Mouse (Mus musculus) CD4-positive naive resting alpha-beta T cell, adult 57 days (primary cell): Measurements from ENCODE around the gene Gm21764. TPM values are rescaled to one million over a fixed set of nuclear protein-coding genes. Genes with fewer than 3 reads are reported as not detected.

Experiments
- total RNA-seq: library from RNA; stranded (reverse); gene quantifications from one replicate; pipeline ENCODE4 v1.2.4, GENCODE M21; 2023

Gene Gm21764
- not detected for total RNA-seq

GRCm38 (mm10) chrY:18061712-18062111 is at the start of gene Gm21764:
Gene Gm21764, minus strand, starts transcription at chrY:18061812.

GRCm38 (mm10) chrY:18088816-18089215 is 27.2 kb upstream of the Gm21764 start, which contains the start of gene Ssty1:
Gene Ssty1, plus strand, starts transcription at chrY:18089116.

Other genes starting within 250 kb of the Gm21764 start
- gene Gm21904, start 215.5 kb downstream of the Gm21764 start, total RNA-seq = not detected
- gene Gm20772, start 187.1 kb downstream of the Gm21764 start, total RNA-seq = not detected
- gene Gm20831, start 187.1 kb downstream of the Gm21764 start, total RNA-seq = not detected
- not detected for gene Srsy, start 124.5 kb downstream of the Gm21764 start, total RNA-seq
- not detected for gene Ssty1, start 27.3 kb upstream of the Gm21764 start, total RNA-seq